In the genomic region with DNA sequence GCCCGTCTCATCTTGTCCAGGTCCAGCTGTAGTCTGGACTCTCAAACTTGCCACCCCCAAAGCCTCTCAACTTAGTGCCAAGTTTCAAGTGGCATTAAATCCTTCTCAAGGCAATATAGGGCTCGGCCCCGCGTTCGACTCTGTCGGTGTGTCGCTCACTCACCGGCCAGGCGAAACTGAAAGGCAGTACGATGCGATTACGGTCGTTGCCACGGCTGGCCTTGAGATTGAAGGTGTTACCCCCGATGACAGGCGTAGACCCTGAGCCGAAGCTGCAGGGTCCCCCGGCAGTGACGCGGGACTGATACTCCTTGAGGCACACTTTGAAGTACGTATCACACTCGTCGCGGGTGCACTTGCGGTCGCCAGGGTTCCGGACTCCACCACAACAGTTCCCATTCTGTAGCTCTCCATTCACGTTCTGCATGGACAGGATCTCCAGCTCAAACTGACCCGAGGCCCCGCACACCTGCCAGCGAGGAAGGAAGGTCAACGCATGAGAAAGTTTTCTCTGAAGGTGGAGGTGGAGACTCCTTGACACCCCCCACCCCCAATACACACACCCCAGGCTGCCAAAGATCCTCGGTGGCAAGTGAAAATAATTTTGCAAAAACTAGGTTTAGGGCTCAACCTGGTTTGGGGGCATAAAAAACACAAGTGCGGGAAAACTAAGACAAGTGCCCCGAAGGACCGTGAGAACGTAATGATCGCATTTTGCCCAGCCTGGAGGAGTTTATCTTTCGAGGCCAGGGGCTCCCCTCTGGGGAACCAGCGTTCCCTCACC, we compare ENCODE assay signal across 8 mouse cellular contexts. TPM values are rescaled to one million over a fixed set of nuclear protein-coding genes. Genes with fewer than 3 reads are reported as not detected.
DNase-seq lines count a peak whose midpoint lies in the region; ATAC-seq and TF ChIP-seq lines count a peak whose summit lies in the region.

No protein-coding gene starts in this region.

- no peaks in the 10 kb centered on the region for H3K36me3 ChIP-seq in spleen, adult 2 months (ENCODE audit: control insufficient read depth, insufficient read depth, low read length)
- no peaks in the 10 kb centered on the region for H3K36me3 ChIP-seq in heart, embryonic 11.5 days (ENCODE audit: control insufficient read depth, insufficient read depth, low read length)
- H3K36me3 ChIP-seq in kidney, postnatal 0 days (ENCODE audit: insufficient read depth, low read length): no peaks in the 10 kb centered on the region

- no peak for ATAC-seq in heart, embryonic 11.5 days (replicated peaks; ENCODE audit: insufficient number of reproducible peaks, low FRiP score, low TSS enrichment)
- ATAC-seq in kidney, postnatal 0 days (replicated peaks; ENCODE audit: low FRiP score, low read depth): no peak

- no peak for TF ChIP-seq CTCF in spleen, adult 2 months (IDR thresholded peaks at IDR 0.05; ENCODE audit: extremely low read depth, insufficient read depth, insufficient read length, insufficient replicate concordance)
- TF ChIP-seq CTCF in kidney, postnatal 0 days (IDR thresholded peaks at IDR 0.05; ENCODE audit: low read depth): no peak

- H3K9ac ChIP-seq in heart, embryonic 11.5 days (ENCODE audit: low read depth, low read length): peak overlapping the region; percentile 83
- peak overlapping the region; percentile 82 for H3K9ac ChIP-seq in kidney, postnatal 0 days (ENCODE audit: low read depth, low read length)

- H3K9me3 ChIP-seq in heart, embryonic 11.5 days (replicated peaks; ENCODE audit: control insufficient read depth, low read length): no peaks in the 10 kb centered on the region
- H3K9me3 ChIP-seq in kidney, postnatal 0 days (replicated peaks; ENCODE audit: low read length): no peaks in the 10 kb centered on the region

- H3K27me3 ChIP-seq in spleen, adult 2 months (ENCODE audit: control insufficient read depth, insufficient read depth, low read length): peaks cover 19% of the 10 kb centered on the region
- H3K27me3 ChIP-seq in heart, embryonic 11.5 days (ENCODE audit: control insufficient read depth, insufficient read depth, low read length): no peaks in the 10 kb centered on the region
- no peaks in the 10 kb centered on the region for H3K27me3 ChIP-seq in kidney, postnatal 0 days (ENCODE audit: insufficient read depth, low read length)

- WGBS in spleen, adult 2 months: 1% methylated on average over 40 of the region's 40 CpGs
- under 1% methylated on average over 40 of the region's 40 CpGs for WGBS in heart, embryonic 11.5 days (ENCODE audit: insufficient replicate concordance)
- WGBS in kidney, postnatal 0 days: under 1% methylated on average over 40 of the region's 40 CpGs

- DNase-seq in spleen, adult 2 months (ENCODE audit: low read depth in 1 of 2, low spot score in 2 of 2): no peak
- DNase-seq in spleen, adult 12 weeks (ENCODE audit: low spot score): no peak
- DNase-seq in kidney, postnatal 0 days (ENCODE audit: low spot score): no peak
- DNase-seq in lung, postnatal 4 days: peak; percentile 49 to 55
- DNase-seq in MN1 (ENCODE audit: low spot score): no peak
- no peak for DNase-seq in right cerebral cortex, postnatal 14 days

- H3K4me2 ChIP-seq in heart, embryonic 11.5 days: peak overlapping the region; percentile 90
- peak overlapping the region; percentile 77 for H3K4me2 ChIP-seq in kidney, postnatal 0 days (ENCODE audit: low read length)

- H3K27ac ChIP-seq in spleen, adult 2 months (ENCODE audit: insufficient read depth, low read length): peak overlapping the region; percentile 43
- H3K27ac ChIP-seq in brown adipose tissue, adult 24 weeks (replicated peaks; ENCODE audit: low read depth, low read length): peak overlapping the region; percentile 64
- peak overlapping the region; percentile 98 for H3K27ac ChIP-seq in heart, embryonic 11.5 days (ENCODE audit: low read depth, low read length)
- H3K27ac ChIP-seq in kidney, postnatal 0 days: peak overlapping the region; percentile 98

- no peak for TF ChIP-seq POLR2A in spleen, adult 2 months (IDR thresholded peaks at IDR 0.05; ENCODE audit: low read depth, low read length)

- peak overlapping the region; percentile 52 for H3K4me3 ChIP-seq in spleen, adult 2 months (ENCODE audit: extremely low read depth, insufficient read depth, insufficient read length)
- H3K4me3 ChIP-seq in brown adipose tissue, adult 24 weeks (ENCODE audit: insufficient read depth, low read depth, low read length): peak overlapping the region; percentile 98
- peak overlapping the region; percentile 81 for H3K4me3 ChIP-seq in heart, embryonic 11.5 days (ENCODE audit: low read depth, low read length)
- peak overlapping the region; percentile 58 for H3K4me3 ChIP-seq in kidney, postnatal 0 days (replicated peaks; ENCODE audit: low read depth, low read length)

- H3K4me1 ChIP-seq in spleen, adult 2 months (ENCODE audit: control insufficient read depth, insufficient read depth, insufficient read length): no peaks in the 10 kb centered on the region; the same call in none of the 2 replicates
- peaks cover 9% of the 10 kb centered on the region for H3K4me1 ChIP-seq in brown adipose tissue, adult 24 weeks (ENCODE audit: control insufficient read depth, insufficient read depth, insufficient read length, low read length)
- H3K4me1 ChIP-seq in heart, embryonic 11.5 days (ENCODE audit: control insufficient read depth, insufficient read depth, low read length): peaks cover 24% of the 10 kb centered on the region
- peaks cover 8% of the 10 kb centered on the region; the same call in 1 of the 2 replicates for H3K4me1 ChIP-seq in kidney, postnatal 0 days (replicated peaks; ENCODE audit: insufficient read depth, low read length)

RNA-seq across cellular contexts. Expression of gene Jag1, which starts 1.0 kb away (rescaled TPM):
- polyA plus RNA-seq in spleen, adult 2 months (2012; rRNA removed): 4.3 and 4.6 TPM in 2 replicates
- 7.9 and 11.2 TPM in 2 replicates for polyA plus RNA-seq in brown adipose tissue, adult 24 weeks (2012; ENCODE audit: insufficient read depth, insufficient read length, missing spikeins)
- polyA plus RNA-seq in heart, embryonic 11.5 days (2014; fragmentation: Nextera tagmentation; extraction: Ambion mirVana): 17.2 and 21.7 TPM in 2 replicates
- 44.6 and 47.6 TPM in 2 replicates for polyA plus RNA-seq in kidney, postnatal 0 days (2015; fragmentation: Nextera tagmentation; extraction: Ambion mirVana)

Comparison
In these comparisons a context has a peak if more than half of its experiments do, and no peak if none do; other contexts are left out.
1. DNase-seq: peak in lung, postnatal 4 days (2 of 2); none in spleen, adult 2 months (0 of 2), spleen, adult 12 weeks (single experiment), kidney, postnatal 0 days (single experiment), MN1 (single experiment) and right cerebral cortex, postnatal 14 days (single experiment).
2. H3K27ac ChIP-seq: peak in every context shown above with its lines; median percentile 98 in heart, embryonic 11.5 days; 98 in kidney, postnatal 0 days; 64 in brown adipose tissue, adult 24 weeks; 43 in spleen, adult 2 months.
3. Peak in every context shown above with its lines, with median percentiles within 50 percentile points of each other: H3K4me3 ChIP-seq.